Mouse (Mus musculus) liver, adult (tissue): ENCODE measurements around the gene Ganc.

ENCODE experiments used
- GATA4 ChIP-seq: IDR thresholded peaks from 2 replicates; pipeline ENCODE4 v1.6.1; 2014; ENCODE audit warnings: mild to moderate bottlenecking, low read length; ENCODE audit not compliant: insufficient replicate concordance

The Ganc gene

GRCm38 (mm10) chr2:120414738-120415414 is 11.2 kb downstream of the Ganc start:
- no peak for TF ChIP-seq GATA4

GRCm38 (mm10) chr2:120424386-120424785 is 20.7 kb downstream of the Ganc start:
- no peak for TF ChIP-seq GATA4

GRCm38 (mm10) chr2:120444486-120444885 is 40.8 kb downstream of the Ganc start:
- no peak for TF ChIP-seq GATA4

- no peak for TF ChIP-seq GATA4
Measured at GRCm38 (mm10) chr2:120446373-120446772, 42.7 kb downstream of the Ganc start.

GRCm38 (mm10) chr2:120447306-120447705 is 43.6 kb downstream of the Ganc start:
- TF ChIP-seq GATA4: no peak

GRCm38 (mm10) chr2:120450724-120451123 is 47.0 kb downstream of the Ganc start:
- TF ChIP-seq GATA4: no peak

GRCm38 (mm10) chr2:120452600-120452999 is 48.9 kb downstream of the Ganc start:
- TF ChIP-seq GATA4: no peak

GRCm38 (mm10) chr2:120454987-120455386 is 51.3 kb downstream of the Ganc start:
- TF ChIP-seq GATA4: no peak

GRCm38 (mm10) chr2:120455719-120456118 is 52.0 kb downstream of the Ganc start, which contains the start of gene Capn3:
Capn3 (plus strand) TSS chr2:120456019.
- TF ChIP-seq GATA4: no peak

- TF ChIP-seq GATA4: no peak
Measured at GRCm38 (mm10) chr2:120460216-120460615, 56.5 kb downstream of the Ganc start.

GRCm38 (mm10) chr2:120463328-120463727 is 59.6 kb downstream of the Ganc start:
- TF ChIP-seq GATA4: no peak

GRCm38 (mm10) chr2:120464091-120464490 is 60.4 kb downstream of the Ganc start:
- no peak for TF ChIP-seq GATA4

GRCm38 (mm10) chr2:120464732-120465396 is 61.2 kb downstream of the Ganc start:
- no peak for TF ChIP-seq GATA4

- TF ChIP-seq GATA4: no peak
Measured at GRCm38 (mm10) chr2:120465397-120465785, 61.7 kb downstream of the Ganc start.

- no peak for TF ChIP-seq GATA4
Measured at GRCm38 (mm10) chr2:120468011-120468410, 64.3 kb downstream of the Ganc start.

GRCm38 (mm10) chr2:120469220-120469619 is 65.5 kb downstream of the Ganc start:
- TF ChIP-seq GATA4: no peak

GRCm38 (mm10) chr2:120469715-120470114 is 66.0 kb downstream of the Ganc start:
- no peak for TF ChIP-seq GATA4
